Mouse (Mus musculus): ENCODE measurements around the gene Astl.

- TF ChIP-seq CTCF (IDR thresholded peaks at IDR 0.05; ENCODE audit: low read depth) (no peak), EP300 (IDR thresholded peaks at IDR 0.05; ENCODE audit: low read depth) (no peak)
These were observed 49.1 kb downstream of the Astl start for GRCm38 (mm10) chr2:127387521-127387920.
